Mouse (Mus musculus): ENCODE results near the gene Tarsl2. TPM values are rescaled to one million over a fixed set of nuclear protein-coding genes. Genes with fewer than 3 reads are reported as not detected.

The Tarsl2 gene
- total RNA-seq, 4 experiments from 2014 or later: 31.4 to 34.5 (median 32.2) TPM

- DNase-seq (ENCODE audit: low spot score): no peak
Measured at GRCm38 (mm10) chr7:65735261-65735660, 90.6 kb downstream of the Tarsl2 start.

GRCm38 (mm10) chr7:65737286-65738040 lies 92.8 kb downstream of the Tarsl2 start:
- DNase-seq (ENCODE audit: low spot score): peak; percentile 39

Other genes starting within 250 kb of the Tarsl2 start
- 100 to 1,000 TPM in 1 of 4 experiments, 10 to 100 TPM in 3; 82.4 to 101 (median 95.7) TPM for gene Tjp1, start 117.1 kb upstream of the Tarsl2 start, total RNA-seq (2022)
- 10 to 100 TPM; 21.2 to 25.2 (median 21.8) TPM for gene Tm2d3, start 46.3 kb downstream of the Tarsl2 start, total RNA-seq (2022)
- gene Pcsk6, start 216.8 kb downstream of the Tarsl2 start, total RNA-seq (2022): 10 to 100 TPM; 26.1 to 36.8 (median 34.2) TPM

All from heart, adult 8-10 months (tissue).